Mouse (Mus musculus): Measurements from ENCODE around the gene Lpcat1.
A peak's percentile ranks its signal among the peaks of the same experiment; 100 is the strongest.

Gene Lpcat1

DNA sequence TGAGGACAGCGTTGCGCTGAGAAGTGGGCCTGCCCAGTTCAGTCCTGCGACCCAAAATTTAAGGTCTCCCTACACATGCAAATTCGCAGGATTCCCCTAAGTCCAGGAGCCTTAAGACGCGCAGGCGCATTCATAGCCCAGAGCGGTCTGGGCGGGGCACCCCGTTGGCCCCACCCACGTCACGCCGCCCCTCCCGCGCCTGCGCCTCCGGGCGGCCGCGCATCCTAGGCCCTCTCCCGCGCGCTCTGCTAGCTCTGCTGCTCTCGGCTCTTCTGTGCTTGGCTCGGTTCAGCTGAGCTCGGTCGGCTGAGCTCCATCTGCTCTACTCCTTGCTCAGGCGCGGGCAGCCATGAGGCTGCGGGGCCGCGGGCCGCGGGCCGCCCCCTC, at the start of gene Lpcat1:
Lpcat1 (plus strand) TSS at position 164 of the 387 bp plus-strand sequence.
- peak; percentile 96 for DNase-seq (ENCODE audit: low read depth, low spot score)

DNA sequence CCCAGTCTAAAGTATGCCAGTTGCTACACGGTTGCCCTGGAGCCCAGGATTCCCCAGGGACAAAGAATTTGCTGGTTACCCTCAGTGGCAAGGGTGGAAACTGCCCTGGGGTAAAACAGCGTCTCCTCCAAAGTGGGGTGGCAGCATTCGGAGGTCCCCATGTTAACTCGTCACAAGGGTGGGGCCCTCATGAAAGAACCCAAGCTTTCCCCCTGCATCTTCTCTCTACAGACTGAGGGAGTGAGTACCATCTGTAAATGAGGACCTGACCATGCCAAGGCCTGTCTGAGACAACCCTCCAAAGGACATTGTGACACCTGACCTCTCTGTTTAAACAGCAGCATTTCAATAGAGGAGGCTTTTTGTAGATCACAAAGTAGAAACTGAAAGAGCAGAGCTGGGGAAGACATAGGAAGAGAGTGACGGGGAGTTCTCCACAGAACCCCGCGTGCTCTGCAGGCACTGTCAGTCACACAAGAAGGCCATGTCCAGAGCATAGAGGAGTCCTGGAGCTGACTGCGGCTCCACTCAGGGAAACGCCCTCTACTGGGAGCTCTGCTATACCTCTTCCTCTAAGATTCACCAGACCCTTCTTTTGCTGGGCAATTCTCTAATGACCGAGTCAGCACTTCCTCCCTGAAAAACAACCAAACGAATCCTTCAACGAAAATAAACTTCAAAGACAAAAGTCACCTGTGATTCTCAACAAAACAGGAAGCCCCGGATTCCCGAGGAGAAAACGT, 49.3 kb upstream of the Lpcat1 start:
- DNase-seq (ENCODE audit: low read depth, low spot score) = peak; percentile 25

- peak; percentile 28 for DNase-seq (ENCODE audit: low read depth, low spot score)
These were observed 48.7 kb upstream of the Lpcat1 start for GRCm38 (mm10) chr13:73418297-73418696.

GRCm38 (mm10) chr13:73419244-73419643, 47.8 kb upstream of the Lpcat1 start:
- no peak for DNase-seq (ENCODE audit: low read depth, low spot score)

GRCm38 (mm10) chr13:73423043-73423442, 44.0 kb upstream of the Lpcat1 start:
- no peak for DNase-seq (ENCODE audit: low read depth, low spot score)

- no peak for DNase-seq (ENCODE audit: low read depth, low spot score)
These were observed 42.0 kb upstream of the Lpcat1 start for GRCm38 (mm10) chr13:73425035-73425434.

GRCm38 (mm10) chr13:73425839-73426490, 41.0 kb upstream of the Lpcat1 start:
- peak; percentile 80 for DNase-seq (ENCODE audit: low read depth, low spot score)

- peak; percentile 76 for DNase-seq (ENCODE audit: low read depth, low spot score)
These were observed 40.4 kb upstream of the Lpcat1 start for GRCm38 (mm10) chr13:73426587-73426986.

GRCm38 (mm10) chr13:73429605-73430321, 37.2 kb upstream of the Lpcat1 start:
- DNase-seq (ENCODE audit: low read depth, low spot score) = no peak

GRCm38 (mm10) chr13:73432466-73433149, 34.4 kb upstream of the Lpcat1 start:
- DNase-seq (ENCODE audit: low read depth, low spot score) = no peak

DNA sequence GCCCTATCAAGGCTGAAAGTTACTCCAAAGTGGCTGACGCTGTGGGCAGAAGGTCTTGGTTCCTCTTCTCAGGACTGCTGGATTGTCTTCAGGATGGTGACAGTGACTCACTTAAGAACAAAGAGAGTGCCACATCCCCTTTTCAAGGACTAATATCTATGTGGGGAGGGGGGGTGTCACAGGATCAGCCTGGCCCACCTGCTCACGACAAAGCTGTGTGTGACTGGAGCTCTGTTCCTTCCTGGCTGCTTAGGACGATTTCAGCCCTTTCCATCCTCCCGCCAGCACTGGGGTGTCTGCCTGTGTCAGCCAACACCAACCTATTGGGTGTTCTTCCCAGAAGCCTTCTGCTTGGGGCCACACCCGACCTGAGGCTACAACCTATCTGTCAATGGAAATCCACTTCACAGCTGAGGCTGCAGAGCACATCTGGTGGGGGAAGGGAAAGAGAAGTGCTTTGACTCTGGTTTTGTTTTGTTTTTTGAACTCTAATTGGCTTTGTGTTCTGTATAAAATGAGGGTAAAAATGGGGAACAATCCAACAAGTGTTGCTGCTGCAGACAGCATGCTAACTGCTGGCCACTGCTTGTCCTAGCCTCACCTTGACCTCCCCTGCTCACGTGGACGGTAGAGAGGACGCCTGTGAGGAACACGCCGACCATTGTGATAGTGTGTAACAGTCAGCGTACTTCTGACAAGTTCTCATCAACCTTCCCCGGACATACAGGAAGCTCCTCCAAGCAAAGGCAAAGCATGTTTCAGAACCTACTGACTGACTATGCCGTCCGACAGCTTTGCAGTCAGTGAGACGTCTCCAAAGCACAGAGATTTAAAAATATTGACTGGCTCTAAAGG, 33.1 kb upstream of the Lpcat1 start:
- no peak for DNase-seq (ENCODE audit: low read depth, low spot score)

- no peak for DNase-seq (ENCODE audit: low read depth, low spot score)
These were observed 32.3 kb upstream of the Lpcat1 start for GRCm38 (mm10) chr13:73434687-73435086.

DNA sequence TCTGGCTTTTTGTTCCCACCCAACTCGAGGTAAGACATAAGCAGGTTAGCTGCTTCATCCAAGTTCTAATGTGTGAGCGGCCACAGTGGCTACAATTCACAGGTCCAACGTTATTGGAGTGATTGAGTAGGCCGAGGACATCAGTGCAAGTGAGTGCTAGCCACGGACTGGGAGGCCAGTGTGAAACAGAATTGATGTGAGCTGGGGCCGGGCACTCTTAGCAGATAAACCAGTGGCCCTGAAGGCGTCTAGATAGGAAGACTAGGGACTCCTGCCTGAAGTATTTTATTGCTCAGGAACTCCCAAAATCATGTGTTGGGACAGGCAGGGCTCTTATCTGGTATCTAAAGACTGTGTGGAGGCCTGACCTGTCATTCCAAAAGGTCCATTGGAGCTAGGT, 31.3 kb upstream of the Lpcat1 start:
- no peak for DNase-seq (ENCODE audit: low read depth, low spot score)

DNA sequence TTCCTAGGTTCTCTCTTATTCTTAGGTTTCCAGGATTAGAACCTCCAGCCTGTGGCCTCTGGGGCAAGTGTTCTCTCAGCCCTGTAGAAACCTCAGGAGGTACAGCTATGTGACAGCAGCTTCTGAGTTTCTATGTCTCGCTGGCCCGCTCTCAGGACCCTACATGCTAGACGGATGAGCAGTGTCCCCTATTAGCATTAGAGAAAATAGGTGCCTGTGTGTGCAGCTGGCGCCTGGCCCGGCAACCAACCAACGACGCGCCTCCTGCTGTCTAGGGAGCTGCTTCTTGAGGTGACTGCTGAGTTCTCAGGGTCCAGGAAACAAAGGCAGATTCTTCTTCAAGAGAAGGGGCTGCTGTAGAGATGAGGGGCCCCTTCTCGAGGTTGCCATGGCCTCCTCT, 27.9 kb upstream of the Lpcat1 start:
- DNase-seq (ENCODE audit: low read depth, low spot score) = no peak

- DNase-seq (ENCODE audit: low read depth, low spot score) = no peak
These were observed 26.0 kb upstream of the Lpcat1 start for GRCm38 (mm10) chr13:73441032-73441431.

DNA sequence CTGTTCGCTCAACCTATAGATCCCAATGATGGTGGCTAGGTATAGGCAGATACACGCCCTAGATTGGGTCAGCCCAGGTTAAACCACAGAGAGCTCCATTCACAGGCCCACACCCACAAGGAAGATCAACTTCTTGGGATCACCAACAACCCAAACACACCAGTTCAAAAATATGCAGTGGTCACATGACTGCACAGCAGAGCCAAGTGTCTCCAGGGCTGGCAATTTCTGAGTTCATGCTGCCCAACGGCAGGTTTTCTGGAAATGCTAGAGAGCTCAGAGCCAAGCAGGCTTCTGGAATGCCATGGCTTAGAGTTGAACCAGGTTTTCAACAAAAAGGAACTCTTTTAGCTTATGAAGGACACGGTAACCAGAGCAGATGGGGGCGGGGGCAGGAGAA, 25.3 kb upstream of the Lpcat1 start:
- DNase-seq (ENCODE audit: low read depth, low spot score) = no peak

DNA sequence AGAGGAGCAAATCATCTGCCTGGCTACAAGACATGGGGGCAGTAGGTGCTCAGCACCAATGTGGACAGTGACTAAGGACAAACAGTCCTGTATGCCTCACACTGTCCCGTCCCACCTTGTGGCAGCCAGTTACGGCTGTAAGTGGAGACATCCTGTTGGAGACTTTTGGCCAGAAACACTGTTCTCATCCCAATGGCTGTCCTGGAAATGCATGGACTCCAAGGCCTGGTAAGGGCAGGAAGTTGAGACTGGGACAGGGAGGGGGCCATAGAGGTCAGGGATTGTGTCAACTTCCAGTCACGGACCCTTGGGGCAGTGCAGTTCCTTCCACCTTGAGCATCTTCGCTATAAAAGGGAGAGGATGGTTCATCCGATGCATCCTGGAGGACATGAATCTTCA, 24.6 kb upstream of the Lpcat1 start:
- DNase-seq (ENCODE audit: low read depth, low spot score) = no peak

GRCm38 (mm10) chr13:73443093-73443821, 23.7 kb upstream of the Lpcat1 start:
- no peak for DNase-seq (ENCODE audit: low read depth, low spot score)

- DNase-seq (ENCODE audit: low read depth, low spot score) = no peak
These were observed 21.9 kb upstream of the Lpcat1 start for GRCm38 (mm10) chr13:73445087-73445486.

DNA sequence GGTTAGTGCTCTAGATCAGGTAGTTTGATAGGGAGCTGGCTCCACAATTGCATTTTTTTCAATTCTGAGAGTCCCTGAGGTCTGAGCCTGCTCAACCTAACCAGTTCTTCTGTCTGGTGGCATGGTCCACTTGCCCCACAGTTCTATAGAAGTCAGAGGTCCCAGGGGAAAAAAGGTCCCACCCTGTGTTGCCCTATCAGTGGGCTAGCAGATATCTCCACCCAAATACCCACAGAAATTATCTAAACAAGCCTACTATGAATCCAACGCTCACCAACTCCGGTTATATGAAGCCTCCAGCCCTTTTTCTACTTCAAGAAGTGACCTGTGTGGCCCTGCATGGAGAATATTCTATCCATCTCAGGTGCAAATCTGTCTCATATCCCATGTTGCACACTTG, 20.9 kb upstream of the Lpcat1 start:
- DNase-seq (ENCODE audit: low read depth, low spot score) = no peak
